Mouse (Mus musculus) forebrain, embryonic 10.5 days (tissue): ENCODE measurements around the gene Ms4a13. TPM values are rescaled to one million over a fixed set of nuclear protein-coding genes. Genes with fewer than 3 reads are reported as not detected.
"Not testable (repeated sequence)": the region's sequence is repeated elsewhere in the genome, so short reads cannot be mapped to it uniquely, and the experiment has no call there.

Source experiments
- DNase-seq: peaks from one replicate; pipeline ENCODE4 v3.0.0-alpha.2; 2017; ENCODE audit warnings: low spot score; ENCODE audit errors: extremely low spot score
- H3K27ac ChIP-seq: fragments of 300-500 bp; sonication (generic); 2 replicates; pipeline ENCODE4 v1.5.1; 2016; ENCODE audit warnings: mild to moderate bottlenecking
- H3K27me3 ChIP-seq: fragments of 300-500 bp; sonication (generic); 2 replicates; pipeline ENCODE4 v1.6.1; 2016; ENCODE audit warnings: mild to moderate bottlenecking; ENCODE audit not compliant: poor library complexity, severe bottlenecking
- H3K36me3 ChIP-seq: fragments of 300-500 bp; sonication (generic); replicated peaks from 2 replicates; pipeline ENCODE4 v1.6.1; 2016; ENCODE audit warnings: mild to moderate bottlenecking, moderate library complexity
- H3K4me1 ChIP-seq: fragments of 300-500 bp; sonication (generic); 2 replicates; pipeline ENCODE4 v1.6.1; 2016
- H3K4me3 ChIP-seq: fragments of 300-500 bp; sonication (generic); 2 replicates; pipeline ENCODE4 v1.5.1; 2016; ENCODE audit warnings: mild to moderate bottlenecking, moderate library complexity
- H3K9me3 ChIP-seq: fragments of 300-500 bp; sonication (generic); 2 replicates; pipeline ENCODE4 v1.6.1; 2016; ENCODE audit warnings: mild to moderate bottlenecking, moderate library complexity
- WGBS: fragments of 180-500 bp; shearing (Covaris S2); methylation state at CpG from one replicate; pipeline ENCODE4 v1.1.7; 2016; 5-methylcytosine and 5-hydroxymethylcytosine counted together
- polyA plus RNA-seq: library from polyadenylated mRNA; unstranded; fragments of >200 nt; fragmentation: Nextera tagmentation; extraction: Ambion mirVana; gene quantifications from 2 replicates; pipeline ENCODE4 v1.2.1, GENCODE M21; 2016

Ms4a13 gene
- polyA plus RNA-seq, result not detected in 2 replicates

GRCm38 (mm10) chr19:11196546-11196945 is at the start of gene Ms4a13:
TSS of gene Ms4a13 (minus strand) at chr19:11196737.
- H3K27me3 ChIP-seq, result no peaks in the 10 kb centered on the region
- no peak for DNase-seq
- no peaks in the 10 kb centered on the region for H3K36me3 ChIP-seq
- H3K9me3 ChIP-seq, result no peaks in the 10 kb centered on the region
- H3K4me1 ChIP-seq, result no peaks in the 10 kb centered on the region
- 63% methylated on average over 12 of the region's 12 CpGs for WGBS
- H3K27ac ChIP-seq, result no peak within 1 kb of the TSS
- no peak within 1 kb of the TSS for H3K4me3 ChIP-seq

GRCm38 (mm10) chr19:11244230-11244629 is 47.7 kb upstream of the Ms4a13 start:
- no peaks in the 10 kb centered on the region for H3K4me1 ChIP-seq
- H3K36me3 ChIP-seq, result no peaks in the 10 kb centered on the region
- H3K27ac ChIP-seq, result no peak overlapping the region
- H3K4me3 ChIP-seq, result no peak overlapping the region
- no peaks in the 10 kb centered on the region for H3K9me3 ChIP-seq
- no peaks in the 10 kb centered on the region for H3K27me3 ChIP-seq
- no peak for DNase-seq

- Histone ChIP-seq H3K27ac (no peak overlapping the region), H3K9me3 (no peaks in the 10 kb centered on the region), H3K27me3 (no peaks in the 10 kb centered on the region), H3K4me3 (no peak overlapping the region), H3K4me1 (no peaks in the 10 kb centered on the region), H3K36me3 (no peaks in the 10 kb centered on the region)
- no peak for DNase-seq
- WGBS, result 63% methylated on average over 5 of the region's 5 CpGs
These were observed 46.0 kb upstream of the Ms4a13 start for GRCm38 (mm10) chr19:11242560-11242959.

GRCm38 (mm10) chr19:11235820-11236219 is 39.3 kb upstream of the Ms4a13 start:
- H3K9me3 ChIP-seq, result no peaks in the 10 kb centered on the region
- DNase-seq, result no peak
- H3K36me3 ChIP-seq, result no peaks in the 10 kb centered on the region
- no peak overlapping the region for H3K4me3 ChIP-seq
- no peaks in the 10 kb centered on the region for H3K27me3 ChIP-seq
- no peaks in the 10 kb centered on the region for H3K4me1 ChIP-seq
- no peak overlapping the region for H3K27ac ChIP-seq

GRCm38 (mm10) chr19:11234921-11235735 is 38.6 kb upstream of the Ms4a13 start:
- Histone ChIP-seq H3K27ac (no peak overlapping the region), H3K4me3 (no peak overlapping the region), H3K4me1 (no peaks in the 10 kb centered on the region), H3K36me3 (no peaks in the 10 kb centered on the region), H3K27me3 (no peaks in the 10 kb centered on the region), H3K9me3 (no peaks in the 10 kb centered on the region)
- DNase-seq, result no peak
- WGBS, result 78% methylated on average over 5 of the region's 5 CpGs

- WGBS, result 83% methylated on average over 5 of the region's 5 CpGs
- Histone ChIP-seq H3K27me3 (no peaks in the 10 kb centered on the region), H3K9me3 (no peaks in the 10 kb centered on the region), H3K36me3 (no peaks in the 10 kb centered on the region), H3K27ac (no peak overlapping the region), H3K4me3 (no peak overlapping the region), H3K4me1 (no peaks in the 10 kb centered on the region)
- no peak for DNase-seq
These were observed 37.7 kb upstream of the Ms4a13 start for GRCm38 (mm10) chr19:11234244-11234643.

- WGBS, result 80% methylated on average over 5 of the region's 5 CpGs
- no peaks in the 10 kb centered on the region for H3K36me3 ChIP-seq
These were observed 35.8 kb upstream of the Ms4a13 start, which contains the start of gene Ms4a12 for GRCm38 (mm10) chr19:11232348-11232747. TSS of gene Ms4a12 (minus strand) at chr19:11232448.

GRCm38 (mm10) chr19:11192552-11192951 is 4.0 kb downstream of the Ms4a13 start:
- H3K4me1 ChIP-seq, result no peaks in the 10 kb centered on the region
- H3K27ac ChIP-seq, result no peak overlapping the region
- no peak overlapping the region for H3K4me3 ChIP-seq
- 64% methylated on average over 1 of the region's 1 CpGs for WGBS
- no peaks in the 10 kb centered on the region for H3K36me3 ChIP-seq
- no peaks in the 10 kb centered on the region for H3K9me3 ChIP-seq
- no peaks in the 10 kb centered on the region for H3K27me3 ChIP-seq
- no peak for DNase-seq

More at GRCm38 (mm10) chr19:11232348-11232747, 35.8 kb upstream of the Ms4a13 start, which contains the start of gene Ms4a12:
- Histone ChIP-seq H3K27ac (no peak within 1 kb of the TSS), H3K9me3 (no peaks in the 10 kb centered on the region), H3K27me3 (no peaks in the 10 kb centered on the region), H3K4me3 (no peak within 1 kb of the TSS), H3K4me1 (no peaks in the 10 kb centered on the region)
- no peak for DNase-seq

GRCm38 (mm10) chr19:11184121-11184520 is 12.4 kb downstream of the Ms4a13 start:
- no peaks in the 10 kb centered on the region for H3K27me3 ChIP-seq
- no peaks in the 10 kb centered on the region for H3K4me1 ChIP-seq
- WGBS, result 17% methylated on average over 5 of the region's 5 CpGs
- no peak for DNase-seq
- no peaks in the 10 kb centered on the region for H3K36me3 ChIP-seq
- H3K4me3 ChIP-seq, result no peak overlapping the region
- H3K9me3 ChIP-seq, result no peaks in the 10 kb centered on the region
- no peak overlapping the region for H3K27ac ChIP-seq

- Histone ChIP-seq H3K36me3 (no peaks in the 10 kb centered on the region), H3K27ac (no peak overlapping the region), H3K27me3 (no peaks in the 10 kb centered on the region), H3K4me3 (no peak overlapping the region), H3K9me3 (no peaks in the 10 kb centered on the region), H3K4me1 (no peaks in the 10 kb centered on the region)
- DNase-seq, result no peak
- WGBS, result 75% methylated on average over 2 of the region's 2 CpGs
These were observed 19.1 kb downstream of the Ms4a13 start for GRCm38 (mm10) chr19:11177464-11177863.

- no peak for DNase-seq
- Histone ChIP-seq H3K36me3 (no peaks in the 10 kb centered on the region), H3K27me3 (no peaks in the 10 kb centered on the region), H3K4me1 (no peaks in the 10 kb centered on the region), H3K4me3 (no peak within 1 kb of the TSS), H3K27ac (no peak within 1 kb of the TSS), H3K9me3 (no peaks in the 10 kb centered on the region)
- 41% methylated on average over 10 of the region's 10 CpGs for WGBS
These were observed 31.4 kb downstream of the Ms4a13 start, which contains the start of gene 1700025F22Rik for GRCm38 (mm10) chr19:11165172-11165571. TSS of gene 1700025F22Rik (minus strand) at chr19:11165320.

GRCm38 (mm10) chr19:11157890-11158289 is 38.6 kb downstream of the Ms4a13 start:
- H3K27ac ChIP-seq, H3K27me3 ChIP-seq, H3K4me1 ChIP-seq, H3K9me3 ChIP-seq, DNase-seq, H3K36me3 ChIP-seq, H3K4me3 ChIP-seq: not testable (repeated sequence)
- WGBS, result 85% methylated on average over 5 of the region's 6 CpGs

GRCm38 (mm10) chr19:11135336-11135735 is 61.2 kb downstream of the Ms4a13 start:
- Histone ChIP-seq H3K36me3 (no peaks in the 10 kb centered on the region), H3K27ac (no peak overlapping the region), H3K9me3 (no peaks in the 10 kb centered on the region), H3K4me3 (no peak overlapping the region), H3K27me3 (no peaks in the 10 kb centered on the region), H3K4me1 (no peaks in the 10 kb centered on the region)
- DNase-seq, result no peak
- 79% methylated on average over 4 of the region's 4 CpGs for WGBS
